Mouse (Mus musculus): ENCODE results near the gene Olfr1349. TPM values are rescaled to one million over a fixed set of nuclear protein-coding genes. Genes with fewer than 3 reads are reported as not detected.
"Not testable (repeated sequence)": the region's sequence is repeated elsewhere in the genome, so short reads cannot be mapped to it uniquely, and the experiment has no call there.

Gene Olfr1349
- total and polyA plus RNA-seq, 3 experiments, result not detected

DNA sequence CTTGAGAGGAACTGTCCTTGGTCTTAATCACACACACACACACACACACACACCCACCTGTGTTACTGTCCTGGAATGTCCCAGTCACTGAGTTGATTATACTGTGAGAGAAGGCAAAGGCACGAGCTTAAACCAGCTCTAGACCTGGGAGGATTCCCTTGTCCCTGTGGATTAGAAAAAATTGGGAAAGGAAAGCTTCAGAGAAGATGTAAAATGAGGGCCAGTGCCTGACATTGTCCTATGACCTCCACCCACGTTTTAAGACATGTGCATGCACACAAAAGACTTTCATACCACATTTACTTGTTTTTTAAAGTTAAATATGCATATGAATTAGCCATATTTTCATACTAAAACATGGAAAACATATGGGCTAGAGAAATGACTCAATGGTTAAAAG, 35.9 kb downstream of the Olfr1349 start, which contains the start of gene Olfr5:
Olfr5 (minus strand) TSS at position 101 of the 400 bp plus-strand sequence.
- no peak within 1 kb of the TSS for H3K4me3 ChIP-seq (ENCODE audit: control insufficient read depth in 1 of 2, insufficient read depth in 1 of 2, low read depth in 2 of 2, low read length in 2 of 2)
- no peak for DNase-seq (ENCODE audit: low read depth, low spot score)
- no peaks in the 10 kb centered on the region for H3K9me3 ChIP-seq (replicated peaks; ENCODE audit: insufficient read depth, low read length)
- no peaks in the 10 kb centered on the region for H3K36me3 ChIP-seq (ENCODE audit: control insufficient read depth in 1 of 2, insufficient read depth in 2 of 2, low read length in 2 of 2)
- no peaks in the 10 kb centered on the region for H3K27me3 ChIP-seq (ENCODE audit: control insufficient read depth in 1 of 2, insufficient read depth in 2 of 2, low read length in 2 of 2)
- H3K9ac ChIP-seq (ENCODE audit: control insufficient read depth, low read depth, low read length, poor library complexity, severe bottlenecking), result no peak within 1 kb of the TSS
- TF ChIP-seq NELFE (IDR thresholded peaks at IDR 0.05; ENCODE audit: low read depth, low read length) (no peak), CHD2 (IDR thresholded peaks at IDR 0.05; ENCODE audit: low read length) (no peak), GATA1 (IDR thresholded peaks at IDR 0.05; ENCODE audit: low read depth, low read length) (no peak), MYB (IDR thresholded peaks at IDR 0.05; ENCODE audit: low read depth, low read length) (no peak), TCF12 (IDR thresholded peaks at IDR 0.05; ENCODE audit: low read depth, low read length) (no peak), RCOR1 (IDR thresholded peaks at IDR 0.05; ENCODE audit: low read depth, low read length) (no peak), MAX (IDR thresholded peaks at IDR 0.05; ENCODE audit: low read length) (no peak)
- no peaks in the 10 kb centered on the region for H3K79me2 ChIP-seq (ENCODE audit: control insufficient read depth, insufficient read depth, low read length, poor library complexity)
- H3K4me1 ChIP-seq (ENCODE audit: control insufficient read depth in 1 of 2, insufficient read depth in 2 of 2, low read length in 2 of 2), result no peaks in the 10 kb centered on the region
- H3K27ac ChIP-seq (ENCODE audit: control insufficient read depth, low read depth, low read length), result no peak within 1 kb of the TSS

DNA sequence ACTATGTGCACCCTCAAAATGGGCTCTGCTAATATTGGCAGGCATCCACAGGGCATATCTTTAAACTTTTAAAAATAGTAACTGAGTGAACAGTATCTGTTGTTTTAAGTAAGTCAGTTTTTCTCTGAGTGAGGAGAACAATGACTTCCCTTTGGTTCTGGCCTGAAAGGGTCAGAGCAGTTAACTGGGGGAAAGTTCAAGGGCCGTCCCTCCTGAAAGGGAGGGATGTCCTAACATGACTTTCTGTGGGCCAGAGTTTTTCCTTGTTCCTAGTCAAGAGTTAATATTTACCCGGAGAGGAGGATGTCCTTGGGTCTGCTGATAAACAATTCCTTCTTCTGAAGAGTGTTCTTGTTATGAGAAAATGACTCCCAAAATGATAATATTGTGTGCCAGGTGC, 45.1 kb downstream of the Olfr1349 start:
- not testable (repeated sequence) for H3K36me3 ChIP-seq (ENCODE audit: control insufficient read depth in 1 of 2, insufficient read depth in 2 of 2, low read length in 2 of 2); H3K9ac ChIP-seq (ENCODE audit: control insufficient read depth, low read depth, low read length, poor library complexity, severe bottlenecking); DNase-seq (ENCODE audit: low read depth, low spot score); H3K4me1 ChIP-seq (ENCODE audit: control insufficient read depth in 1 of 2, insufficient read depth in 2 of 2, low read length in 2 of 2); H3K4me3 ChIP-seq (ENCODE audit: control insufficient read depth in 1 of 2, insufficient read depth in 1 of 2, low read depth in 2 of 2, low read length in 2 of 2); H3K79me2 ChIP-seq (ENCODE audit: control insufficient read depth, insufficient read depth, low read length, poor library complexity); H3K27me3 ChIP-seq (ENCODE audit: control insufficient read depth in 1 of 2, insufficient read depth in 2 of 2, low read length in 2 of 2); H3K9me3 ChIP-seq (replicated peaks; ENCODE audit: insufficient read depth, low read length); H3K27ac ChIP-seq (ENCODE audit: control insufficient read depth, low read depth, low read length)

DNA sequence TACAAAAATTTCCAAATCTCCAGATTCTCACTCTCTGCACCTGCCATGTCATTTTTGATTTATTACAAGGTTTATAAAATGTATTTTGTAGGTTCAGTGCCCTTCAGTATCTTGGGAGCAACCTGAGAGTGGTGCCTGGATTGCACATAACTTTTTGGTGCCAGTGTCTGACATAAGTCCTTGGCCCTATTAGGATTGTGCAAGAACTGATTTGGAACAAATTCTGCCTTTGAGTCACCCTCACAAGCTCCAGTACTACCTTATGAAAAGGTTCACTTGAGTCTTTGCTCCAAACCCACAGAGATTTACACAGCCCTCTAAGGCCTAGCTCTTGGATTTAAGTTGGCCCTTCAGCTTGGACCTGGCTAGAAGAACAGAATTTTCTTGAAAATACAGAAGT, 55.8 kb downstream of the Olfr1349 start, which contains the start of gene Olfr1346:
Olfr1346 (plus strand) TSS at position 151 of the 400 bp plus-strand sequence.
- H3K27me3 ChIP-seq (ENCODE audit: control insufficient read depth in 1 of 2, insufficient read depth in 2 of 2, low read length in 2 of 2), result no peaks in the 10 kb centered on the region
- no peak for DNase-seq (ENCODE audit: low read depth, low spot score)
- no peak for TF ChIP-seq POLR2A (IDR thresholded peaks at IDR 0.05; ENCODE audit: control insufficient read depth in 1 of 2, insufficient read depth in 1 of 2, low read depth in 1 of 2, low read length in 2 of 2, poor library complexity in 1 of 2)
- no peak for TF ChIP-seq MEF2A (IDR thresholded peaks at IDR 0.05; ENCODE audit: extremely low read depth, insufficient replicate concordance, low read depth, low read length, poor library complexity, severe bottlenecking)
- TF ChIP-seq GABPA (IDR thresholded peaks at IDR 0.05; ENCODE audit: low read depth, low read length), result no peak
- no peak for TF ChIP-seq E2F4 (IDR thresholded peaks at IDR 0.05; ENCODE audit: borderline replicate concordance, low read depth, low read length)
- no peak for TF ChIP-seq CHD2 (IDR thresholded peaks at IDR 0.05; ENCODE audit: low read length)
- TF ChIP-seq ZNF384 (IDR thresholded peaks at IDR 0.05; ENCODE audit: low read depth, low read length), result no peak
- TF ChIP-seq ETS1 (IDR thresholded peaks at IDR 0.05; ENCODE audit: low read depth, low read length), result no peak
- no peak for TF ChIP-seq RCOR1 (IDR thresholded peaks at IDR 0.05; ENCODE audit: low read depth, low read length)
- TF ChIP-seq MXI1 (IDR thresholded peaks at IDR 0.05; ENCODE audit: low read depth, low read length), result no peak
- no peak for TF ChIP-seq BHLHE40 (IDR thresholded peaks at IDR 0.05; ENCODE audit: borderline replicate concordance, low read depth, low read length)
- no peak for TF ChIP-seq RAD21 (IDR thresholded peaks at IDR 0.05; ENCODE audit: low read depth, low read length)
- no peak for TF ChIP-seq MYB (IDR thresholded peaks at IDR 0.05; ENCODE audit: low read depth, low read length)
- TF ChIP-seq NRF1 (IDR thresholded peaks at IDR 0.05; ENCODE audit: insufficient read depth, low read depth, low read length, poor library complexity, severe bottlenecking), result no peak
- TF ChIP-seq ELF1 (IDR thresholded peaks at IDR 0.05; ENCODE audit: low read depth, low read length), result no peak
- no peak within 1 kb of the TSS for H3K9ac ChIP-seq (ENCODE audit: control insufficient read depth, low read depth, low read length, poor library complexity, severe bottlenecking)
- no peak within 1 kb of the TSS for H3K4me3 ChIP-seq (ENCODE audit: control insufficient read depth in 1 of 2, insufficient read depth in 1 of 2, low read depth in 2 of 2, low read length in 2 of 2)
- H3K4me1 ChIP-seq (ENCODE audit: control insufficient read depth in 1 of 2, insufficient read depth in 2 of 2, low read length in 2 of 2), result no peaks in the 10 kb centered on the region
- H3K27ac ChIP-seq (ENCODE audit: control insufficient read depth, low read depth, low read length), result no peak within 1 kb of the TSS
- no peaks in the 10 kb centered on the region for H3K36me3 ChIP-seq (ENCODE audit: control insufficient read depth in 1 of 2, insufficient read depth in 2 of 2, low read length in 2 of 2)
- no peaks in the 10 kb centered on the region for H3K79me2 ChIP-seq (ENCODE audit: control insufficient read depth, insufficient read depth, low read length, poor library complexity)
- H3K9me3 ChIP-seq (replicated peaks; ENCODE audit: insufficient read depth, low read length), result no peaks in the 10 kb centered on the region

Measured in MEL (cell line).